Mouse (Mus musculus): ENCODE measurements around the gene Fem1b. TPM values are rescaled to one million over a fixed set of nuclear protein-coding genes. Genes with fewer than 3 reads are reported as not detected.

Gene Fem1b
- polyA plus RNA-seq, 1 experiment from 2014 or later = 22.1 TPM

- Histone ChIP-seq H3K27ac (ENCODE audit: low read depth, low read length) (no peak overlapping the region), H3K4me2 (no peak overlapping the region), H3K4me1 (ENCODE audit: control insufficient read depth, insufficient read depth, low read length) (peaks cover 11% of the 10 kb centered on the region), H3K9ac (ENCODE audit: low read depth, low read length) (no peak overlapping the region), H3K36me3 (ENCODE audit: control insufficient read depth, insufficient read depth, low read length) (no peaks in the 10 kb centered on the region), H3K4me3 (ENCODE audit: low read depth, low read length) (no peak overlapping the region), H3K9me3 (replicated peaks; ENCODE audit: control insufficient read depth, low read length) (no peaks in the 10 kb centered on the region), H3K27me3 (ENCODE audit: control insufficient read depth, insufficient read depth, low read length) (no peaks in the 10 kb centered on the region)
- no peak for ATAC-seq (replicated peaks; ENCODE audit: insufficient number of reproducible peaks, low FRiP score, low TSS enrichment)
- 60% methylated on average over 4 of the region's 4 CpGs for WGBS (ENCODE audit: insufficient replicate concordance)
These were observed 24.1 kb upstream of the Fem1b start for GRCm38 (mm10) chr9:62835705-62836446.

- Histone ChIP-seq H3K27me3 (ENCODE audit: control insufficient read depth, insufficient read depth, low read length) (no peaks in the 10 kb centered on the region), H3K4me2 (no peak overlapping the region), H3K4me1 (ENCODE audit: control insufficient read depth, insufficient read depth, low read length) (peaks cover 10% of the 10 kb centered on the region), H3K9me3 (replicated peaks; ENCODE audit: control insufficient read depth, low read length) (no peaks in the 10 kb centered on the region), H3K4me3 (ENCODE audit: low read depth, low read length) (no peak overlapping the region), H3K36me3 (ENCODE audit: control insufficient read depth, insufficient read depth, low read length) (no peaks in the 10 kb centered on the region), H3K9ac (ENCODE audit: low read depth, low read length) (no peak overlapping the region), H3K27ac (ENCODE audit: low read depth, low read length) (no peak overlapping the region)
- no peak for ATAC-seq (replicated peaks; ENCODE audit: insufficient number of reproducible peaks, low FRiP score, low TSS enrichment)
- WGBS (ENCODE audit: insufficient replicate concordance) = 74% methylated on average over 5 of the region's 5 CpGs
These were observed 23.2 kb upstream of the Fem1b start for GRCm38 (mm10) chr9:62834906-62835305.

- Histone ChIP-seq H3K4me2 (no peak overlapping the region), H3K4me1 (ENCODE audit: control insufficient read depth, insufficient read depth, low read length) (peaks cover 11% of the 10 kb centered on the region), H3K27ac (ENCODE audit: low read depth, low read length) (no peak overlapping the region), H3K36me3 (ENCODE audit: control insufficient read depth, insufficient read depth, low read length) (no peaks in the 10 kb centered on the region), H3K4me3 (ENCODE audit: low read depth, low read length) (no peak overlapping the region), H3K9ac (ENCODE audit: low read depth, low read length) (no peak overlapping the region), H3K9me3 (replicated peaks; ENCODE audit: control insufficient read depth, low read length) (no peaks in the 10 kb centered on the region), H3K27me3 (ENCODE audit: control insufficient read depth, insufficient read depth, low read length) (no peaks in the 10 kb centered on the region)
- 72% methylated on average over 6 of the region's 6 CpGs for WGBS (ENCODE audit: insufficient replicate concordance)
- no peak for ATAC-seq (replicated peaks; ENCODE audit: insufficient number of reproducible peaks, low FRiP score, low TSS enrichment)
These were observed 18.1 kb upstream of the Fem1b start for GRCm38 (mm10) chr9:62829877-62830276.

DNA sequence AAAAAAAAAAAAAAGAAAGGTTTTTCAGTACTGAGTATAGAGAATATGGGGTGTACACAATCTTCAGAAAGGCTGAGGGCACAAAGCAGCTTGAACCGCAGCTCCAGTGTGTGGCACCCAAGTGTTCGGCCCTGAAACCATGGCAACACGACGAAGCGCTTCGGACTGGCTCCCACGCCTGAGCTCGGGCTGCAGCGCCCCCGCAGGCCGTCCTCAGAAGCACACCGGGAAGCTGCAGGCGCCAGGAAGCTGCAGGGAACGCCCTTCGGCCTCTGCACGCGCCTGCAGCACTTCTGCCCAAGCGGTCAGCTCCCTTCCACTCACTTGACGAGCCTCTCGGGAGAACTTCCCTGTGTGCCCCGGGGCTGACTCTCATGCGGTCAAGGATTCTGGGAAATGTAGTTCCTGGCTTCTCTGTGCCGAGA lies 16.9 kb upstream of the Fem1b start:
- Histone ChIP-seq H3K9me3 (replicated peaks; ENCODE audit: control insufficient read depth, low read length) (no peaks in the 10 kb centered on the region), H3K9ac (ENCODE audit: low read depth, low read length) (no peak overlapping the region; the same call in 1 of the 2 replicates)
- under 1% methylated on average over 23 of the region's 23 CpGs for WGBS (ENCODE audit: insufficient replicate concordance)

DNA sequence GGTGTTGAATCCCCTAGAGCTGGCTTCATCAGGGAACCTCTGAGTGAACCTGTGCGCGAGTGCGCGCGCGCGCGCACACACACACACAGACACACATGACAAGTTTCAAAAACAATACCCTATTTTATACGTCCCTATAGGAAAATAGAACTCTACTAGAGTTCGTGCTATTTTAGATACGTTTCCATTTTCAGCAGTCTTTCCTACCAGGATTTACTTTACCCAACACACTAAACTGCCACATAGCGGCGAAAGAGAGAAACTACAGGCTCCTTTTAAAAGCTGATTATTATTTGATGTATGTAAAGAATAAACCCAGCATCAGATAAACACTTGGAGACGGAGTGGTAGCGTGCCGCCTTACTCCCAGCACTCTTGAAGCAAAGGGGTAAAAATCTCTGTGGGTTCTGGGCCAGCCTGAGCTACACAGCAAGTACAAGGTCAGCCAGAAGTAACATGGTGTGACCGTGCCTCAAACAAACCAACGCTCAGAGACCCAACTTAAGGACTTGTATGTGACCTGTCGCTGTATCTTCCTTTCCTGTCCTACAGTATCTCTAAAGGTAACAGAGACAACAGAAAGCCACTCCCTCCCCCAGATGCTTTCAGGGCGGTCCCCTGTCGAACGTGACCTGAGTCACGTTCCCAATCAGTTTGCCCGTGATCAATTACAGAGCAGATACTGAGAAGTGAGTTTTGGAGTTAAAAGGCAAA lies 16.4 kb upstream of the Fem1b start:
- Histone ChIP-seq H3K4me2 (peak overlapping the region; percentile 65), H3K4me3 (ENCODE audit: low read depth, low read length) (peak overlapping the region; percentile 29), H3K9ac (ENCODE audit: low read depth, low read length) (peak overlapping the region; percentile 54; the same call in 1 of the 2 replicates), H3K4me1 (ENCODE audit: control insufficient read depth, insufficient read depth, low read length) (peaks cover 11% of the 10 kb centered on the region), H3K36me3 (ENCODE audit: control insufficient read depth, insufficient read depth, low read length) (no peaks in the 10 kb centered on the region), H3K27ac (ENCODE audit: low read depth, low read length) (0 out of 2 replicates have a peak overlapping the region, but pooled peaks have one; percentile 38), H3K27me3 (ENCODE audit: control insufficient read depth, insufficient read depth, low read length) (no peaks in the 10 kb centered on the region), H3K9me3 (replicated peaks; ENCODE audit: control insufficient read depth, low read length) (no peaks in the 10 kb centered on the region)
- WGBS (ENCODE audit: insufficient replicate concordance) = 5% methylated on average over 24 of the region's 24 CpGs
- no peak for ATAC-seq (replicated peaks; ENCODE audit: insufficient number of reproducible peaks, low FRiP score, low TSS enrichment)

More for the DNA sequence above, 16.9 kb upstream of the Fem1b start:
- Histone ChIP-seq H3K4me2 (peak overlapping the region; percentile 65), H3K4me3 (ENCODE audit: low read depth, low read length) (peak overlapping the region; percentile 29), H3K4me1 (ENCODE audit: control insufficient read depth, insufficient read depth, low read length) (peaks cover 11% of the 10 kb centered on the region), H3K27ac (ENCODE audit: low read depth, low read length) (no peak overlapping the region), H3K27me3 (ENCODE audit: control insufficient read depth, insufficient read depth, low read length) (no peaks in the 10 kb centered on the region), H3K36me3 (ENCODE audit: control insufficient read depth, insufficient read depth, low read length) (no peaks in the 10 kb centered on the region)
- ATAC-seq (replicated peaks; ENCODE audit: insufficient number of reproducible peaks, low FRiP score, low TSS enrichment) = peak; percentile 90

GRCm38 (mm10) chr9:62826456-62826855 lies 14.7 kb upstream of the Fem1b start:
- Histone ChIP-seq H3K9ac (ENCODE audit: low read depth, low read length) (peak overlapping the region; percentile 6; the same call in 1 of the 2 replicates), H3K36me3 (ENCODE audit: control insufficient read depth, insufficient read depth, low read length) (no peaks in the 10 kb centered on the region), H3K27ac (ENCODE audit: low read depth, low read length) (0 out of 2 replicates have a peak overlapping the region, but pooled peaks have one; percentile 22), H3K9me3 (replicated peaks; ENCODE audit: control insufficient read depth, low read length) (no peaks in the 10 kb centered on the region), H3K4me3 (ENCODE audit: low read depth, low read length) (no peak overlapping the region), H3K4me2 (peak overlapping the region; percentile 46), H3K4me1 (ENCODE audit: control insufficient read depth, insufficient read depth, low read length) (peaks cover 11% of the 10 kb centered on the region), H3K27me3 (ENCODE audit: control insufficient read depth, insufficient read depth, low read length) (no peaks in the 10 kb centered on the region)
- WGBS (ENCODE audit: insufficient replicate concordance) = 5% methylated on average over 7 of the region's 7 CpGs
- no peak for ATAC-seq (replicated peaks; ENCODE audit: insufficient number of reproducible peaks, low FRiP score, low TSS enrichment)

DNA sequence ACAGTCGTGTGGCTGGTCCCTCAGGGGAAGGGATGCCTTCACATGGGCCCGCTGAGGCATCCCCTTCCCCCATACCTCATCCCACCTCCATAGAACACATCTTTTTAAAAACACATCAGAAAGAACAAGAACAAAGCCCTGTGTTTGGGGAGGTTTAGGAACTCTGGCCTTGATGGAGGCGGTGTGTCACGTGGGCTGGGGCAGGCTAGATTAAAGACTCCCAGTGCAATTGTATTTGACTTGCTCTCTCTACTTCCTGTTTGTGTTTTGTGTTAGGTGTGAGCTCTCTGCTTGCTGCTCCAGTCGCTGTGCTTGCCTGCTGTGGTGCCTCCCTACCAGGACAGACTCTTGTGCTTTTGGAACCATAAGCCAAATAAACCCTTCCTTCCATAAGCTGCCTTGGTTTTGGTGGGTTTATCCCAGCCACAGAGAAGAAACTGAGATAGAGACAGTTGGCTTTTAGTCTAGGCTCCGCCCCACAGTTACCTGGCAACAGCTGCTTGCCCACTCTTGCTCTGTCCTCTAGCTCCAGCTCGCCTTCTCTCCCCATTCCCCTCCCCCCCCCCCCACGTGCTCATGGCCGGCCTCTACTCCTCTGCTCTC lies 14.2 kb upstream of the Fem1b start:
- Histone ChIP-seq H3K4me3 (ENCODE audit: low read depth, low read length) (no peak overlapping the region), H3K36me3 (ENCODE audit: control insufficient read depth, insufficient read depth, low read length) (no peaks in the 10 kb centered on the region), H3K9ac (ENCODE audit: low read depth, low read length) (peak overlapping the region; percentile 39; the same call in 1 of the 2 replicates), H3K4me1 (ENCODE audit: control insufficient read depth, insufficient read depth, low read length) (peaks cover 11% of the 10 kb centered on the region), H3K4me2 (peak overlapping the region; percentile 46), H3K9me3 (replicated peaks; ENCODE audit: control insufficient read depth, low read length) (no peaks in the 10 kb centered on the region), H3K27me3 (ENCODE audit: control insufficient read depth, insufficient read depth, low read length) (no peaks in the 10 kb centered on the region), H3K27ac (ENCODE audit: low read depth, low read length) (0 out of 2 replicates have a peak overlapping the region, but pooled peaks have one; percentile 22)
- ATAC-seq (replicated peaks; ENCODE audit: insufficient number of reproducible peaks, low FRiP score, low TSS enrichment) = 0 out of 2 replicates have a peak, but pooled peaks have one; percentile 15
- WGBS (ENCODE audit: insufficient replicate concordance) = 7% methylated on average over 9 of the region's 9 CpGs

DNA sequence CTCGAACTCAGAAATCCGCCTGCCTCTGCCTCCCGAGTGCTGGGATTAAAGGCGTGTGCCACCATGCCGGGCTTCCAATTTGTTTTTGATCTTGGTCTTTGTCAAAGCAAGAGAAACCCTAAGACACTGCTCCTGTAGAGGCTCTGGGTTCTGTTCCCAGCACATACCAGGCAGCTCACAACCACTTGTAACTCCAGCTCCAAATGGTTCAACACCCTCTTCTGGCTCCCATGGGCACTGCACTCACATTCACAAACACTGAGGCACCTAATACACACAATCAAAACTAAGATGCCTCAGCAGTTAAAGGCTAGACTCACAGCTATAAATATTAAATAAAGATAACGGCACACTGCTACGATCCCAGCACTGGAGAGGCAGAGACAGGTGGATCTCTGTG lies 10.1 kb upstream of the Fem1b start:
- Histone ChIP-seq H3K27me3 (ENCODE audit: control insufficient read depth, insufficient read depth, low read length) (no peaks in the 10 kb centered on the region), H3K4me2 (no peak overlapping the region), H3K36me3 (ENCODE audit: control insufficient read depth, insufficient read depth, low read length) (no peaks in the 10 kb centered on the region), H3K4me1 (ENCODE audit: control insufficient read depth, insufficient read depth, low read length) (peaks cover 15% of the 10 kb centered on the region), H3K9ac (ENCODE audit: low read depth, low read length) (no peak overlapping the region), H3K4me3 (ENCODE audit: low read depth, low read length) (no peak overlapping the region), H3K9me3 (replicated peaks; ENCODE audit: control insufficient read depth, low read length) (no peaks in the 10 kb centered on the region), H3K27ac (ENCODE audit: low read depth, low read length) (no peak overlapping the region)
- WGBS (ENCODE audit: insufficient replicate concordance) = 87% methylated on average over 7 of the region's 7 CpGs
- no peak for ATAC-seq (replicated peaks; ENCODE audit: insufficient number of reproducible peaks, low FRiP score, low TSS enrichment)

All from heart, embryonic 11.5 days (tissue).